Mouse (Mus musculus) megakaryocyte progenitor cell, adult 5-6 weeks (primary cell): ENCODE measurements around the gene Cdk14. TPM values are rescaled to one million over a fixed set of nuclear protein-coding genes. Genes with fewer than 3 reads are reported as not detected.

Experiments used
- ATAC-seq: replicated peaks from 2 replicates; pipeline ENCODE4 v1.8.0; 2016; ENCODE audit warnings: mild to moderate bottlenecking, moderate TSS enrichment, inconsistent platforms; ENCODE audit not compliant: poor library complexity
- total RNA-seq, 2 experiments: library from RNA; stranded (forward) in 1 of 2; stranded (reverse) in 1 of 2; fragments of 157-497, 149-512 nt in 1 of 2; fragments of 200-1000 nt in 1 of 2; gene quantifications; 2 replicates each; pipeline versions ENCODE4 v1.2.3 to v1.2.4; 2015 to 2017

Cdk14 gene
- 0.88 and 1.7 TPM in 2 replicates for total RNA-seq (2015)
- 0.07 and 0.25 TPM in 2 replicates for total RNA-seq (2017)

- peak; percentile 93 for ATAC-seq
Measured at GRCm38 (mm10) chr5:5419992-5420455, at the start of gene Cdk14. TSS of gene Cdk14 (minus strand) at chr5:5420312.

- no peak for ATAC-seq
Measured at GRCm38 (mm10) chr5:5465256-5465655, 45.1 kb upstream of the Cdk14 start.

- no peak for ATAC-seq
Measured at GRCm38 (mm10) chr5:5431746-5432438, 11.8 kb upstream of the Cdk14 start.

- no peak for ATAC-seq
Measured at GRCm38 (mm10) chr5:5423723-5424171, 3.6 kb upstream of the Cdk14 start.

- no peak for ATAC-seq
Measured at GRCm38 (mm10) chr5:5423081-5423480, 3.0 kb upstream of the Cdk14 start.

GRCm38 (mm10) chr5:5421439-5421838 lies 1.3 kb upstream of the Cdk14 start:
- ATAC-seq, result no peak

GRCm38 (mm10) chr5:5419253-5419652 lies 859 bp downstream of the Cdk14 start:
- peak; percentile 41 for ATAC-seq

- no peak for ATAC-seq
Measured at GRCm38 (mm10) chr5:5414835-5415234, 5.3 kb downstream of the Cdk14 start.

GRCm38 (mm10) chr5:5411886-5412285 lies 8.2 kb downstream of the Cdk14 start:
- ATAC-seq, result no peak

GRCm38 (mm10) chr5:5401986-5402385 lies 18.1 kb downstream of the Cdk14 start:
- no peak for ATAC-seq

- ATAC-seq, result no peak
Measured at GRCm38 (mm10) chr5:5392786-5393185, 27.3 kb downstream of the Cdk14 start.

- ATAC-seq, result no peak
Measured at GRCm38 (mm10) chr5:5380731-5381718, 39.1 kb downstream of the Cdk14 start.

- peak; percentile 72 for ATAC-seq
Measured at GRCm38 (mm10) chr5:5379870-5380730, 40.0 kb downstream of the Cdk14 start.

- ATAC-seq, result peak; percentile 18; the same call in 1 of the 2 replicates
Measured at GRCm38 (mm10) chr5:5379501-5379869, 40.6 kb downstream of the Cdk14 start.

GRCm38 (mm10) chr5:5374393-5374792 lies 45.7 kb downstream of the Cdk14 start:
- ATAC-seq, result peak; percentile 90

GRCm38 (mm10) chr5:5373541-5373940 lies 46.6 kb downstream of the Cdk14 start:
- ATAC-seq, result no peak

- ATAC-seq, result no peak
Measured at GRCm38 (mm10) chr5:5372936-5373335, 47.2 kb downstream of the Cdk14 start.

GRCm38 (mm10) chr5:5372354-5372753 lies 47.8 kb downstream of the Cdk14 start:
- ATAC-seq, result no peak

GRCm38 (mm10) chr5:5370322-5371082 lies 49.6 kb downstream of the Cdk14 start:
- no peak for ATAC-seq
